Mouse (Mus musculus) WW6 (cell line): ENCODE data around the gene Pate3.
"Not testable (repeated sequence)": the region's sequence is repeated elsewhere in the genome, so short reads cannot be mapped to it uniquely, and the experiment has no call there.

Experiments
- DNase-seq: peaks from one replicate; pipeline ENCODE4 v3.0.0-alpha.2; 2013; ENCODE audit warnings: low read depth, low spot score

Pate3 gene

GRCm38 (mm10) chr9:35648102-35648501, at the start of gene Pate3:
Pate3 (minus strand) TSS chr9:35648202.
- DNase-seq = no peak

- no peak for DNase-seq
These were observed 43.9 kb upstream of the Pate3 start for GRCm38 (mm10) chr9:35691924-35692323.

- no peak for DNase-seq
These were observed 39.0 kb upstream of the Pate3 start, which contains the start of gene Pate1 for GRCm38 (mm10) chr9:35687013-35687412. Pate1 (minus strand) TSS chr9:35687390.

- no peak for DNase-seq
These were observed 25.6 kb upstream of the Pate3 start for GRCm38 (mm10) chr9:35673557-35673956.

GRCm38 (mm10) chr9:35632981-35633380, 15.0 kb downstream of the Pate3 start:
- DNase-seq = no peak

- DNase-seq = not testable (repeated sequence)
These were observed 31.2 kb downstream of the Pate3 start for GRCm38 (mm10) chr9:35616784-35617183.

- no peak for DNase-seq
These were observed 34.0 kb downstream of the Pate3 start for GRCm38 (mm10) chr9:35614005-35614404.

GRCm38 (mm10) chr9:35611841-35612240, 36.2 kb downstream of the Pate3 start, which contains the start of gene Pate4:
Pate4 (minus strand) TSS chr9:35611941.
- no peak for DNase-seq

- no peak for DNase-seq
These were observed 40.2 kb downstream of the Pate3 start for GRCm38 (mm10) chr9:35607647-35608405.
